Mouse (Mus musculus) kidney, adult 11 months (tissue): ENCODE data around the gene Hebp1.

Source experiments
- DNase-seq: peaks from one replicate; pipeline ENCODE4 v3.0.0; 2022

Hebp1 gene

DNA sequence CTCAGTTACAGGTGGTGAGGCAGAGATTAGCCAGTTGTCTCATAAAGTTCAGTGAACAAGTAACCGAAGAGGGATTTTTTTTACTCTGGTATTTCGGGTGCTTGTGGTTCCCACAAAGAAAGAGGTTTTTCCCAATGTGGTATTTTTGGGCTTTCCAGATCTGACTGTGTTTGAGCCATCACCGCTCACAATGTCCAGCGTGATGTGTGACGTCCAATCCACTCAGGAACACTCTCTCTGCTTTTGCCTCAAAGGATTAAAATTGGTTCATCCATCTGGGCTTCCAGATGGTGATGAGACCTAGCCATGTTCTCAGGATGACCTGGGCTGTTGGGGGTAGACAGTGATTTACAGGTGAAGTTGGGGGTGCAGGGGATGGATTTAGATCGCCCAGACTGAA lies 90.8 kb downstream of the Hebp1 start:
- DNase-seq, result no peak

DNA sequence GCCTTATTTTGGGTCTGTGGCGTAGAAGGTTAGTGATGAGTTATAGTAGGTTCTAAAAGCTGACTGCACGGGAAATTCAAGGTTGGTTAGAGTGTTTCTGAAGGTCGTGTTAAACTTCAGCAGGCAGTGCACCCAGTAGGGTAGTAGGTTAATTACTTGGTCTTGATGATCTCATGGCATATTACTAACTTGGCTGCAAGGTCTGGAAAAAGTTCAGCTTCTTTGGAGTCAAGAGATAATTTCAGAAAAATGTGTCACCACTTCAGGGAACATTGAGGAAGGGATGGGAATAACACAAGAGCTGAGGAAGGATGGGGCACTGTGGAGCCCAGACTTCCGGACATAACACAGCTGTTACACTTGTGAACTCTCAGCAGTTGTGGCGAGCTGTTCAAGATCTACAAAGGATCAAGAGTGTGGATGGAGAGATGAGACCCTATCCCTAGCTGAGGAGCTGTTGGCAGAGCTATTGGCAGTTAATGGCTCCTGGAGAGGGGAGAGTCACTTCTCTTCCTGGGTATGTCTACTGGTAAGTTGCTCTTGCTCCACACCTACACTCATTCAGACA lies 95.0 kb downstream of the Hebp1 start:
- no peak for DNase-seq

DNA sequence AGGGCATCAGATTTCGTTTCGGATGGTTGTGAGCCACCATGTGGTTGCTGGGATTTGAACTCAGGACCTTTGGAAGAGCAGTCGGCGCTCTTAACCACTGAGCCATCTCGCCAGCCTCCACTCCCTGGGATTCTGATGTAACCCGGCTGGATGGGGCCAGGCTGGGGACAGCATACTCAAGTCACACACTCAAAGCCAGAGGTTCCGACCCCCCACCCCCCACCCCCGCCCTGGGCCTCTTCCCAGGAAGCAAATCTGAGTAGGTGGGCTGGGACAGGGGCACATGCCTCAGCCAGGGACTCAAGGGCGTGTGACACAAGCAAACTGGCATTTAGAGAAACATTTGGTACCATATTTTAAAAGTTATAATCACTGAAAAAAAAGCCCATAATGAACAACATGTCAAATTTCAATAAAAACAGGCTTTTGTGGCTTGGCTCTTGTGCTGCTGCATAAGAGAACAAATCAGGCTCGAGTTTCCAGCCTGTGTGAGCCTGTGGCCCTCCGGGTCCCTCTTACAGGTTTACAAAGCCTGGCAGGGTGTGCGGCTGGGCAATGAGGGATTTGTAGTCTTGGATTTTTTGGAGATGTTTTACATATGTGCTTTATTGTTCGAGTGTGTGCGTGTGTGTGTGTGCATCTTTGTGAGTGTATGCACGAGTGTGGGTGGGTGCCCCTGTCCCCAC lies 96.9 kb downstream of the Hebp1 start:
- no peak for DNase-seq

DNA sequence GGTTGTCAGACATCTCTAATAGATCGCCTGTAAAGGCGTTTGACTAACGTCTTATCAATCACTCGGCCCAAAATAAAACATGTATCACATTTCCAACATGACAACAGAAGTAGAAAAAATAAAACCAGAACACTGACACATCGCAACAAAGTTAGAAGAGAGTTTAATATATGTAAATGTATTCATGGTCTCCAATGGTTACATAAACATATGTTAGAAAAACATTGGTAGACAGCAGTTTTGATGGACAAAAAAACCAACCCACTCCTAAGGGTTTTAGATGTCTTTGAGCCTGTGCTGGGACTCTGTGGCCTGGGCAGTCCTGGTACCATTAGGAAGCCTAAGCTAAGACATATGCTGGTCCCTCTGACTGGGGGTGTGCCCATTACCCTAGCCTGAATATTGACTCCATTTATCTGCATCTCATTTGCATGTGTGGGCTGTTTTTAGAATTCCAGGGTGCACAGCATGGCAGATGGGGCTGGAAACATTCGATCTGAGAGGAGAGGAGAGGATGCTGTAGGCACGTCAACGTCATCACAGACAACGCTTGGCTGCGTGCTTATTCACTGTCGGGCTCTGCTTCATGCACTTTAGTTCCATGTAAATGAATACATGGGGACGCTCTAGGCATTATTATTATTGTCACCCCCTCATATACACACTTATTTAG lies 104.9 kb downstream of the Hebp1 start:
- no peak for DNase-seq

DNA sequence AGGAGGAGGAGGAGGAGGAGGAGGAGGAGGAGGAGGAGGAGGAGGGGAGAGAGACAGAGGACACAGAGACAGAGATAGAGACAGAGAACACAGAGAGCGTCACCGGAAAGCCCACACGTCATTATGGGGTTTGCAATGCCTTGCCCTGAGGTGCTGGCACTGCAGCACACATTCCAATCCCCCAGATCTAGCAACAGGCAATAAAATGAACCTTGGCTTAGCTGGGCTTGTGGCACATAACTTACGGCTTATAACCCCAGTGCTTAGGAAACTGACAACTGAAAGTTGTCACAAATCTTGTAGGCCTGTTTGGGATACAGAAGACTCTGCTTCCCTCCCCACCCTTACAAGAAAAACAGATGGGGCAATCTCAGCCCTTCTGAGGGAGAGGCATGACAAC lies 107.2 kb downstream of the Hebp1 start:
- no peak for DNase-seq

DNA sequence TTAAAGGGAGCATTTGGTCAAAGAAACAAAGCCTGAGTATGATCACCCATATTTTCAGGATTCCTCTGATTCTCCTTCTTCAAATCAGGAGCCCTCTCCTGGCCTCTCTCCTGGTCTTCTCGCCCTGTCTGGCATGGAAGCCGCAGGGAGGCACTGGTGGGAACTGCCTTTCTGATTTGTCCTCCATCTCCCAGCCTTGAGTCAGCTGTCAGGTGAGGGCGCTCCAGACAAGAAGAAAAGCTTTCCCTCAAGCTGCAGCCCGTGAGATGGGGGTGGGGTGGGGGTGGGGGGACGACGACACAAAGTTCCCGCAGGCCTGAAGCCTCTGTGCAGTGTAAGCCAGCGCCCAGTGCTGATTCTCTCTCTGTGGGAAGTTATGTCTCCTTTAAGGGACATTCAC lies 108.0 kb downstream of the Hebp1 start:
- DNase-seq, result no peak

DNA sequence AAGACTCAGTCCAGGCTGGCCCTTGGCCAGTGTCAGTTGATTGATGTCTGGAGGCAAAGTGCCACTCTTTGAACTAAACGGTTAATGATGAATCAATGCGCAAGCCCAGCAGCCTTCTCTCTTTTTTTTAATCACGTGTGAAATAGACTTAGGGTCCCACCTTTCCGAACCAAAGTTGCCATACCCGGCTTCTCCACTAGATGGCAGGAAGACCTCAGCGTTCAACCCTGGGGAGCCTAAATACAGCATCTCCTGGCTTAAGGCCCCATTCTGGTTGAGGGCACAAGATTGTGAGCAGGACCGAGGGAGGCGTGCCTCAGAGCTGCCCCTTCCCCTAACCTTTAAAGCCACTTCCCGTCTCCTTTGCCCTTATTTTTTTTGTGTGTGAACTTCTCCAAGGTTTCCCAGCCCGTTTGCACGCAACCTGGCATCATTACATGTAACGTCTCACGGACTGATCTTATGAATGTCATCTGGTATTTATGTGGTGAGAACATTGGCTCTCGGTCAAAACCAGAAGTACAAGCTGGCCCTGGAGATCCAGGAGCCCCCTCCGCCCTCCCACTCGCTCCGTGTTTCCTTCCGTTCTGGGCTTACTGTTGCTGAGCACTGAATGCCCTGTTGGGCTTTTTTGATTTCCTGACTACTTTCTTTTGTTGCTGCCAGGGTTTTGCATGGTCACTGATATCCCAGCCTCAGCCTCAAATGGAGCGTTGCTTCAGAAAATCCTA lies 109.9 kb downstream of the Hebp1 start:
- peak; percentile 62 for DNase-seq
